Mouse (Mus musculus) mouse trophoblast stem cell (cell line): ENCODE data around the gene 2310034G01Rik.

Experiments used
- in situ Hi-C, 2 experiments: fragments of 300-500 bp; cut with MseI, MboI; formaldehyde crosslinking; loops; 2 replicates in 1 of 2; 3 replicates in 1 of 2; pipeline ENCODE4 v1.15.1; 2025

2310034G01Rik gene

DNA sequence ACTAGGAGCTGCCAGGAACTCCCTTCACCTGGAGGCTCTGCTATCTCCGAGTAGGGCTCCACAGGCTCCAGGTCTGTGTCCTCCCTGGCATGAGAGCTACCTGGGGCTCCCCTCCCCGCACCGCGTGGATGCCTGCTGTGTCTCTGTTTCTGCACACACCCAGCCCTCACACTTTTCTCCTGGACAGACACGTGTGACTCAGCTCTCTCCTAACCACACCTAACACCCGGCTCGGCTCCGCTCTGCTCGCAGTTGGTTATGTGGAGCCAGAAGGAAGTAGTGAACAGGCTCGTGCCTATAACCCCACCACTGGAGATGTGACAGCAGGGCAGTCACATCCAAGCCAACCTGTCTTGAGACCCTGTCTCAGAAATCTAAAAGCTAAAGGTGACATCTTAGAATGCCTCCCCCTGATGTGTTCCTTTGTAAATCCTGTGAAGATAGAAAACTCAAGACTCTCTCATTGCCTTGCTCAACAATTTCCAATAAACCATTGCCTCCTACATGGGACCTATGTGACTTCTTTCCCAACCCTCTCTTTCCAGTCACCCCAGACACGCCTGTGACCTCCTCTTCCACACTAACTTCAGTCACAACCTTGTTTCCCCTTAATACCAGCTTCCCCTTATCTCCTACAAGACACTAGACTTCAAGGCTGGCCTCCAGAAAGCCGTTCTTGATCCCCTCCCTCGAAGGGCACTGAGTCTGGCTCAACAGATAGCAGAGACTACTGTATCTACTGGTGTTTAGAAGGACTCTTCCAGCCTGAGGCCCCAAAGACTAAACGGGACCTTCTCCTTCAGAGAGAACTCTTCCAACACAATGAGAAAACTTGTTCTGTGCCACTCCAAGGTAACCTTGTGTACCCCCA, 35.0 kb downstream of the 2310034G01Rik start:
- in situ Hi-C loops = no loop called here

GRCm38 (mm10) chr19:46314151-46314601, 35.9 kb downstream of the 2310034G01Rik start:
- in situ Hi-C loops = no loop called here

DNA sequence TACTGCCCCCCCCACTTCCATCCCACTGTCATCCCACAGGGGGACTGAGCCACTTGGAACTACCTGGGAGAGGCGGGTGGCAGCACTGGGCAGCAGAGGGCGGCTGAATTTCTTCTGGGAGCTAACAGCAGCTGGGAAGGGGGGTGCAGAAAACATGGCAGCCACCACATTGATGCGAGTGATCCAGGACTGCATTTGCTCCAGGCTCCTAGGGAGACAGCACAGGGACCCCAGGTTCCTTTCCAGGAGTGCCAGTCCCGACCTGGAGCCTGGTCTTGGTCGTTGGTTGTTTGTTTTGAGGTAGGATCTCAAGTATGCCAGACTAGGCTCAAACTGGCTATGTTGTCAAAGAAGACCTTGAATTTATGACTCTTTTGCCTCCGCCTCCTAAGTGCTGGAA, 36.5 kb downstream of the 2310034G01Rik start:
- in situ Hi-C loops = no loop called here

DNA sequence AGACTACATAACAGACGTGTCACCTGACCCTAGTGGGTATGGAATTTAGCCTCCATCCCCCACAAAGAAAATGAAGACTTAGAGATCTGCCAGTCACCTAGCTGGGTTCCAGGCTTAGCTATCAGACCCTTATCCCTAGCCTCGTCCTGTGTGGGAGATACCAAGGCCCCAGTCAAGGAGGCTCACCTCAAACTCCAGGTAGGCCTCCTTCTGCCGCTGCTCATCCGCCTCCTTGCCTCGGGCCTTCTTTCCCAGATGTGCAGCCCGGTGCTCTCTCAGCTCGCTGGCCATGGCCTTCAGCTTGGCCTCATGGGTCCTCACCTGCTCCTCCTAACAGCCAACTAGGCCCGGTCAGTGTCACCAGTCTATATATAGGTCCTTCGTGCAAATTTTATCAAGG, 37.0 kb downstream of the 2310034G01Rik start:
- in situ Hi-C loops = no loop called here

DNA sequence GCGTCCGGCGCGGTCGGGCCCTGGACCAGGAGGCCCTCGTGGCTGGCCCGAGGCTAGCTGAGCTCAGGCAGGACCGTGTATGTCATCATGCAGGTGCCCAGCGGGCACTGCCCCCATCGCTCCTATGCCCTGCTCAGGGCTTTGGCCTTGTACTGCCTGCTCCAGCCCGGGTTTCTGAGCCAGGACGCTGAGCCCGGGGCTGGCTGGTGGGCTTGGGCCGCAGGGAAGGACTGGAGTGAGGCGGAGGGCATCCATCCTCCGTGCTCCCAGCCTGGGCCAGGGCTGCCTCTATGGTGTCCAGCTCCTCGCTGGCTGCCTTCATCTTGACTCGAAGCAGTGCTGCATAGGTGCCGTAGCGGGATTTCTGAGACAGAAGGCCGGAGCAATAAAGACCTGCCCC, 37.5 kb downstream of the 2310034G01Rik start:
- in situ Hi-C loops = no loop called here

GRCm38 (mm10) chr19:46311341-46311740, 38.8 kb downstream of the 2310034G01Rik start:
- in situ Hi-C loops = no loop called here

GRCm38 (mm10) chr19:46310312-46310865, 39.7 kb downstream of the 2310034G01Rik start:
- in situ Hi-C loops = no loop called here

GRCm38 (mm10) chr19:46309651-46310305, 40.3 kb downstream of the 2310034G01Rik start:
- in situ Hi-C loops = no loop called here

DNA sequence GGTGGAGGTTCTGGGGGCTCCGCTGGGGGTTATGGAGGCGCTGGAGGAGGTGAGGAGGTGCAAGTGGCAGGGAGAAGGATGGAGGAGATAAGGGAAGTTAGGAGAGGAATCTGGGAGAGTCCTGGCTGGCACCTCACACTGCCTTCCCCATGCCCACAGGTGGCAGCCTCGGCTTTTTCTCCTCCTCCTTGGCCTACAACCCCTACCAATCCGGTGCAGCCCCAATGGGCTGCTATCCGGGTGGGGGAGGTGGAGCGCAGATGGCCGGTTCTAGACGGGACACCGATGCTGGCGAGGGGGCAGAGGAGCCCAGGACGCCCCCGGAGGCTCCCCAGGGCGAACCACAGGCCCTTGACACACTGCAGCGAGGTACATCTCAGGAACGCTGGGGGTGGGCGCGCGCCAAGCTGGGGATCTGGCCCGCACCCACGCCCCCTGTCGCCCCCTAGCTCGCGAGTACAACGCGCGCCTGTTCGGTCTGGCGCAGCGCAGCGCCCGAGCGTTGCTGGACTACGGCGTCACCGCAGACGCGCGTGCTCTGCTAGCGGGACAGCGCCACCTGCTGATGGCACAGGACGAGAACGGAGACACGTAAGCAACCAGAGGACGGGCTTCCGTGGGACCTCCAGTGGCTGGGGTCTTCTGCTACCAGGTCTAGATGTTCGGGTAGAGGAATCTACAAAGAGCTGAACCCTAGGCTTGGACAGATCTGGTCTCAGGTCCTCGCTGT, 41.2 kb downstream of the 2310034G01Rik start:
- in situ Hi-C loops = no loop called here

GRCm38 (mm10) chr19:46308303-46308702, 41.8 kb downstream of the 2310034G01Rik start:
- in situ Hi-C loops = no loop called here

GRCm38 (mm10) chr19:46307781-46308180, 42.3 kb downstream of the 2310034G01Rik start:
- in situ Hi-C loops = no loop called here

GRCm38 (mm10) chr19:46306751-46307289, 43.3 kb downstream of the 2310034G01Rik start:
- in situ Hi-C loops = no loop called here

GRCm38 (mm10) chr19:46306268-46306610, 43.9 kb downstream of the 2310034G01Rik start:
- in situ Hi-C loops = no loop called here

GRCm38 (mm10) chr19:46305432-46306267, 44.5 kb downstream of the 2310034G01Rik start:
- in situ Hi-C loops = no loop called here

- in situ Hi-C loops = no loop called here
Measured at GRCm38 (mm10) chr19:46304908-46305333, 45.2 kb downstream of the 2310034G01Rik start.

- in situ Hi-C loops = no loop called here
Measured at GRCm38 (mm10) chr19:46304216-46304841, 45.8 kb downstream of the 2310034G01Rik start, which contains the start of gene Nfkb2. Gene Nfkb2, plus strand, starts transcription at chr19:46304320.

GRCm38 (mm10) chr19:46303251-46304215, 46.6 kb downstream of the 2310034G01Rik start:
- in situ Hi-C loops = no loop called here

GRCm38 (mm10) chr19:46302551-46302950, 47.6 kb downstream of the 2310034G01Rik start:
- in situ Hi-C loops = no loop called here
